Mouse (Mus musculus): ENCODE measurements around the gene Srd5a3.

DNA sequence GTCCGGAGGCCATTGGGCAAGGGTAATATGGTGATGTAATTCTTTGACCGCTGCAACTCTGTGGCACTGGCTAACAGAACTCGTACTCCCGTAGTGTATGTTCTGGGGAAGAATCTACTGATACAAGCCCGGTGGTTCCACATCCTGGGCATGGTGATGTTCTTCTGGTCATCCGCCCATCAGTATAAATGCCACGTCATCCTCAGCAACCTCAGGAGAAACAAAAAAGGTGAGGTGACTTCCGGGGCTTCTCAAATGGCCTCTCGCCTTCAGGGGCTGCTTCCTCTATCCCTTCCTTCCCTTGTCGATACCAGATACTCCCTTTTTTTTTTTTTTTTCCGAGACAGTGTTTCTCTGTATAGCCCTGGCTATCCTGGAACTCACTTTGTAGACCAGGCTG lies 13.4 kb downstream of the Srd5a3 start:
- TF ChIP-seq CTCF (IDR thresholded peaks at IDR 0.05; ENCODE audit: low read depth), result no peak
- TF ChIP-seq EP300 (IDR thresholded peaks at IDR 0.05; ENCODE audit: low read depth), result no peak

All from liver, postnatal 0 days (tissue).